Mouse (Mus musculus) central nervous system, embryonic 14 days (tissue): ENCODE results near the gene Nme7. TPM values are rescaled to one million over a fixed set of nuclear protein-coding genes. Genes with fewer than 3 reads are reported as not detected.

Source experiments
- polyA plus RNA-seq: library from polyadenylated mRNA; depleted of rRNA; stranded (reverse); fragments of >200 nt; gene quantifications from 2 replicates; pipeline ENCODE4 v1.2.3, GENCODE M21; 2012; rRNA removed

The Nme7 gene
- 22.0 and 23.7 TPM in 2 replicates for polyA plus RNA-seq

DNA sequence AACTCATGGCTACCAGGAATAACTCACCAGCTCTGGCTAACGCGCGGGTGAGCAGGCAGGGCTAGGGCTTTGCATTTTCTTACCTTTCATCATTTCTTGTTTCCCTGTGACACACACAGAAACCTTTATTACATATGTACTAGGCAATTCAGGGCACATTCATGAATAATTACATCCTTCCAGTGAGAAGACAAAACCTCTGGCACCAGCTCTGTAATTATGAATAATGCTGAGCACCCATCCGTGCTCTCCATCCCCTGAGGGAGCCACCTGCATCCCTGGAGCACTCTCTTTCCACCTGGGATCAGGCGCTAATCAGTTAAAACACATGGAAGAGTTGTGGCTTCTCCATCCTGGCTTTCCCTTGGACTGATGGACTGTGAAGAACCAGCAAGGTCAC lies at the start of gene Nme7:
TSS of gene Nme7 (plus strand) at position 301 of the 400 bp plus-strand sequence.

GRCm38 (mm10) chr1:164275455-164275954 lies 28.4 kb upstream of the Nme7 start, which contains the start of gene Ccdc181:
Ccdc181 (plus strand) TSS chr1:164275585.

GRCm38 (mm10) chr1:164307124-164307751 lies 3.3 kb downstream of the Nme7 start, which contains the start of gene Blzf1:
Blzf1 (minus strand) TSS chr1:164307489.

DNA sequence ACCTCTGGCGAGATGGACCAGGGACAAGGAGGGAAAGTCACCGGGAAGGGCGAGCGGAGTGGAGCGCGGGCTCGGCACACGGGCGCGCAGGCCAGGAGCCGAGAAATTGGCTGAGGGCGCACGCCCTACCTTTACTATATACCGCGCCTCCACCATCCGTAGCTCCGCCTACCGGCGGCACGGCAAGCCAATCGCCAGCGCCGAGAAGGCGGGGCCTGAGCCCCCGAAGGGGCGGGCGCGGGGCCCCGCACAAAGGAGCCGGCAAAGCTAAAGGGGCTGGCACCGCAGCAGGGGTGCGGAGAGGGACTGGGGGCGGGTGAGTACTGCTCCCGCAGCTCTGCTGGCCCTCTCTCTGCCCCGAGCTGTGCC lies 154.3 kb downstream of the Nme7 start, which contains the start of gene Atp1b1:
TSS of gene Atp1b1 (minus strand) at position 111 of the 369 bp plus-strand sequence.

Other genes starting within 250 kb of the Nme7 start
- gene Sell, start 242.1 kb upstream of the Nme7 start, polyA plus RNA-seq, result 0.11 and 0.23 TPM in 2 replicates
- gene Selp, start 188.9 kb upstream of the Nme7 start, polyA plus RNA-seq, result 0.05 and 0.13 TPM in 2 replicates
- 0.18 and 0.22 TPM in 2 replicates for gene F5, start 152.3 kb upstream of the Nme7 start, polyA plus RNA-seq
- 7.4 and 9.8 TPM in 2 replicates for gene Slc19a2, start 55.1 kb upstream of the Nme7 start, polyA plus RNA-seq
- 13.3 and 15.5 TPM in 2 replicates for gene Ccdc181, start 28.5 kb upstream of the Nme7 start, polyA plus RNA-seq
- gene Blzf1, start 3.4 kb downstream of the Nme7 start, polyA plus RNA-seq, result 14.4 and 14.9 TPM in 2 replicates
- 83.8 and 98.0 TPM in 2 replicates for gene Atp1b1, start 154.2 kb downstream of the Nme7 start, polyA plus RNA-seq